Mouse (Mus musculus) erythroblast, adult 5-6 weeks (primary cell): ENCODE measurements around the gene Bcam. TPM values are rescaled to one million over a fixed set of nuclear protein-coding genes. Genes with fewer than 3 reads are reported as not detected.

Experiments used
- total RNA-seq, 2 experiments: library from RNA; stranded (forward) in 1 of 2; stranded (reverse) in 1 of 2; fragments of 150-400 nt in 1 of 2; fragments of 200-764, 138-1000 nt in 1 of 2; gene quantifications; 2 replicates each; pipeline versions ENCODE4 v1.2.3 to v1.2.4; 2015 to 2017; ENCODE audit warnings: low replicate concordance in 2 of 2

The Bcam gene
- total RNA-seq, 2 experiments from 2014 or later, result not detected

Other genes with a start within 250 kb of the Bcam start
- 12.5 and 13.3 TPM in 2 replicates for gene Ppp1r37, start 207.9 kb downstream of the Bcam start, total RNA-seq (2015; ENCODE audit: low replicate concordance)
- gene Ppp1r37, start 207.9 kb downstream of the Bcam start, total RNA-seq (2017; ENCODE audit: low replicate concordance), result 22.9 and 37.9 TPM in 2 replicates
- not detected in 2 replicates for gene Zfp296, start 193.7 kb downstream of the Bcam start, total RNA-seq (2015; ENCODE audit: low replicate concordance)
- gene Zfp296, start 193.7 kb downstream of the Bcam start, total RNA-seq (2017; ENCODE audit: low replicate concordance), result 0.84 TPM in 1 of 2 replicates, not detected in the other
- 32.0 and 46.7 TPM in 2 replicates for gene Gemin7, start 193.4 kb downstream of the Bcam start, total RNA-seq (2015; ENCODE audit: low replicate concordance)
- 10.2 and 13.5 TPM in 2 replicates for gene Gemin7, start 193.4 kb downstream of the Bcam start, total RNA-seq (2017; ENCODE audit: low replicate concordance)
- gene Clasrp, start 166.5 kb downstream of the Bcam start, total RNA-seq (2015; ENCODE audit: low replicate concordance), result 0.96 and 2.3 TPM in 2 replicates
- 14.9 and 21.9 TPM in 2 replicates for gene Clasrp, start 166.5 kb downstream of the Bcam start, total RNA-seq (2017; ENCODE audit: low replicate concordance)
- gene Relb, start 141.6 kb downstream of the Bcam start, total RNA-seq (2015; ENCODE audit: low replicate concordance), result 1.5 TPM in 1 of 2 replicates, not detected in the other
- gene Relb, start 141.6 kb downstream of the Bcam start, total RNA-seq (2017; ENCODE audit: low replicate concordance), result 0.68 and 2.2 TPM in 2 replicates
- 10.0 and 23.2 TPM in 2 replicates for gene Clptm1, start 106.0 kb downstream of the Bcam start, total RNA-seq (2015; ENCODE audit: low replicate concordance)
- gene Clptm1, start 106.0 kb downstream of the Bcam start, total RNA-seq (2017; ENCODE audit: low replicate concordance), result 12.0 and 15.7 TPM in 2 replicates
- gene Apoc2, start 93.1 kb downstream of the Bcam start, total RNA-seq (2015; ENCODE audit: low replicate concordance), result 10.4 and 16.1 TPM in 2 replicates
- 4.7 and 8.3 TPM in 2 replicates for gene Apoc2, start 93.1 kb downstream of the Bcam start, total RNA-seq (2017; ENCODE audit: low replicate concordance)
- not detected in 2 replicates for gene Gm44805, start 89.6 kb downstream of the Bcam start, total RNA-seq (2015; ENCODE audit: low replicate concordance)
- gene Gm44805, start 89.6 kb downstream of the Bcam start, total RNA-seq (2017; ENCODE audit: low replicate concordance), result not detected in 2 replicates
- not detected in 2 replicates for gene Apoc4, start 89.5 kb downstream of the Bcam start, total RNA-seq (2015; ENCODE audit: low replicate concordance)
- gene Apoc4, start 89.5 kb downstream of the Bcam start, total RNA-seq (2017; ENCODE audit: low replicate concordance), result not detected in 2 replicates
- 5.8 TPM in 1 of 2 replicates, not detected in the other for gene Apoc1, start 78.4 kb downstream of the Bcam start, total RNA-seq (2015; ENCODE audit: low replicate concordance)
- gene Apoc1, start 78.4 kb downstream of the Bcam start, total RNA-seq (2017; ENCODE audit: low replicate concordance), result 3.6 TPM in 1 of 2 replicates, not detected in the other
- gene Apoe, start 71.8 kb downstream of the Bcam start, total RNA-seq (2015; ENCODE audit: low replicate concordance), result 53.0 and 57.3 TPM in 2 replicates
- 220 and 224 TPM in 2 replicates for gene Apoe, start 71.8 kb downstream of the Bcam start, total RNA-seq (2017; ENCODE audit: low replicate concordance)
- gene Tomm40, start 55.6 kb downstream of the Bcam start, total RNA-seq (2015; ENCODE audit: low replicate concordance), result 6.5 and 8.2 TPM in 2 replicates
- gene Tomm40, start 55.6 kb downstream of the Bcam start, total RNA-seq (2017; ENCODE audit: low replicate concordance), result 3.4 and 9.6 TPM in 2 replicates
- not detected in 2 replicates for gene Nectin2, start 20.5 kb downstream of the Bcam start, total RNA-seq (2015; ENCODE audit: low replicate concordance)
- gene Nectin2, start 20.5 kb downstream of the Bcam start, total RNA-seq (2017; ENCODE audit: low replicate concordance), result 1.0 TPM in 1 of 2 replicates, not detected in the other
- gene Cblc, start 25.8 kb upstream of the Bcam start, total RNA-seq (2015; ENCODE audit: low replicate concordance), result not detected in 2 replicates
- not detected in 2 replicates for gene Cblc, start 25.8 kb upstream of the Bcam start, total RNA-seq (2017; ENCODE audit: low replicate concordance)
- gene Bcl3, start 51.8 kb upstream of the Bcam start, total RNA-seq (2015; ENCODE audit: low replicate concordance), result 14.8 TPM in 1 of 2 replicates, not detected in the other
- 0.84 and 1.5 TPM in 2 replicates for gene Bcl3, start 51.8 kb upstream of the Bcam start, total RNA-seq (2017; ENCODE audit: low replicate concordance)
- not detected in 2 replicates for gene Gm19345, start 81.0 kb upstream of the Bcam start, total RNA-seq (2015; ENCODE audit: low replicate concordance)
- not detected in 2 replicates for gene Gm19345, start 81.0 kb upstream of the Bcam start, total RNA-seq (2017; ENCODE audit: low replicate concordance)
- 0.38 TPM in 1 of 2 replicates, not detected in the other for gene Ceacam16, start 90.3 kb upstream of the Bcam start, total RNA-seq (2015; ENCODE audit: low replicate concordance)
- gene Ceacam16, start 90.3 kb upstream of the Bcam start, total RNA-seq (2017; ENCODE audit: low replicate concordance), result not detected in 2 replicates
- gene Ceacam19, start 116.9 kb upstream of the Bcam start, total RNA-seq (2015; ENCODE audit: low replicate concordance), result not detected in 2 replicates
- gene Ceacam19, start 116.9 kb upstream of the Bcam start, total RNA-seq (2017; ENCODE audit: low replicate concordance), result 0.28 TPM in 1 of 2 replicates, not detected in the other
- 0.42 TPM in 1 of 2 replicates, not detected in the other for gene Pvr, start 150.1 kb upstream of the Bcam start, total RNA-seq (2015; ENCODE audit: low replicate concordance)
- 1.9 TPM in 1 of 2 replicates, not detected in the other for gene Pvr, start 150.1 kb upstream of the Bcam start, total RNA-seq (2017; ENCODE audit: low replicate concordance)
- not detected in 2 replicates for gene Igsf23, start 179.7 kb upstream of the Bcam start, total RNA-seq (2015; ENCODE audit: low replicate concordance)
- gene Igsf23, start 179.7 kb upstream of the Bcam start, total RNA-seq (2017; ENCODE audit: low replicate concordance), result not detected in 2 replicates
- gene Ceacam20, start 194.4 kb upstream of the Bcam start, total RNA-seq (2015; ENCODE audit: low replicate concordance), result not detected in 2 replicates
- not detected in 2 replicates for gene Ceacam20, start 194.4 kb upstream of the Bcam start, total RNA-seq (2017; ENCODE audit: low replicate concordance)
- not detected in 2 replicates for gene Nlrp9b, start 220.4 kb upstream of the Bcam start, total RNA-seq (2015; ENCODE audit: low replicate concordance)
- gene Nlrp9b, start 220.4 kb upstream of the Bcam start, total RNA-seq (2017; ENCODE audit: low replicate concordance), result not detected in 2 replicates